Mouse (Mus musculus) kidney, postnatal 0 days (tissue): Measurements from ENCODE around the gene Pard3. TPM values are rescaled to one million over a fixed set of nuclear protein-coding genes. Genes with fewer than 3 reads are reported as not detected.

Experiments used
- ATAC-seq: fragments of 200-750 bp; cut with Nextera tagmentation; replicated peaks from 2 replicates; pipeline ENCODE4 v1.8.0; 2017; ENCODE audit warnings: low read depth, moderate number of reproducible peaks, moderate TSS enrichment, moderate library complexity; ENCODE audit not compliant: low FRiP score
- DNase-seq: peaks from one replicate; pipeline ENCODE4 v3.0.0-alpha.2; 2016; ENCODE audit warnings: low spot score
- H3K27ac ChIP-seq: fragments of 300-500 bp; sonication (generic); 2 replicates; pipeline ENCODE4 v1.5.1; 2014; ENCODE audit warnings: mild to moderate bottlenecking
- H3K27me3 ChIP-seq: fragments of 300-500 bp; sonication (generic); 2 replicates; pipeline ENCODE4 v1.6.1; 2014; ENCODE audit warnings: low read length, mixed read lengths; ENCODE audit not compliant: insufficient read depth
- H3K36me3 ChIP-seq: fragments of 300-500 bp; sonication (generic); 2 replicates; pipeline ENCODE4 v1.6.1; 2014; ENCODE audit warnings: low read length, mixed read lengths; ENCODE audit not compliant: insufficient read depth
- H3K4me1 ChIP-seq: fragments of 300-500 bp; sonication (generic); replicated peaks from 2 replicates; pipeline ENCODE4 v1.6.1; 2014; ENCODE audit warnings: antibody characterized with exemption, low read length, mixed read lengths; ENCODE audit not compliant: insufficient read depth
- H3K4me2 ChIP-seq: fragments of 300-500 bp; sonication (generic); 2 replicates; pipeline ENCODE4 v1.6.1; 2014; ENCODE audit warnings: mild to moderate bottlenecking, low read length, moderate library complexity, mixed read lengths
- H3K4me3 ChIP-seq: fragments of 300-500 bp; sonication (generic); replicated peaks from 2 replicates; pipeline ENCODE4 v1.5.1; 2014; ENCODE audit warnings: low read depth, low read length
- H3K9ac ChIP-seq: fragments of 300-500 bp; sonication (generic); 2 replicates; pipeline ENCODE4 v1.6.1; 2014; ENCODE audit warnings: low read depth, low read length
- H3K9me3 ChIP-seq: fragments of 300-500 bp; sonication (generic); replicated peaks from 2 replicates; pipeline ENCODE4 v1.6.1; 2016; ENCODE audit warnings: low read length, inconsistent platforms, mixed read lengths
- CTCF ChIP-seq: IDR thresholded peaks from 2 replicates; pipeline ENCODE4 v1.5.1; 2016; ENCODE audit warnings: antibody characterized with exemption, low read depth, mild to moderate bottlenecking, moderate library complexity
- WGBS: fragments of 180-500 bp; shearing (Covaris S2); extraction: QIAGEN DNeasy Blood & Tissue Kit; methylation state at CpG from one replicate; pipeline ENCODE4 v1.1.7; 2014; 5-methylcytosine and 5-hydroxymethylcytosine counted together
- polyA plus RNA-seq: library from polyadenylated mRNA; unstranded; fragments of >200 nt; fragmentation: Nextera tagmentation; extraction: Ambion mirVana; gene quantifications from 2 replicates; pipeline ENCODE4 v1.2.1, GENCODE M21; 2015

Gene Pard3
- polyA plus RNA-seq, 1 experiment from 2014 or later = 23.1 TPM

GRCm38 (mm10) chr8:127431236-127431635, 367.5 kb downstream of the Pard3 start:
- no peak overlapping the region for H3K4me3 ChIP-seq
- DNase-seq = no peak
- H3K4me1 ChIP-seq = no peaks in the 10 kb centered on the region
- H3K27me3 ChIP-seq = no peaks in the 10 kb centered on the region
- no peak for ATAC-seq
- H3K36me3 ChIP-seq = peaks cover 14% of the 10 kb centered on the region; the same call in 1 of the 2 replicates
- H3K9ac ChIP-seq = no peak overlapping the region
- no peaks in the 10 kb centered on the region for H3K9me3 ChIP-seq
- no peak for TF ChIP-seq CTCF
- no peak overlapping the region for H3K27ac ChIP-seq
- 71% methylated on average over 2 of the region's 2 CpGs for WGBS
- no peak overlapping the region for H3K4me2 ChIP-seq

- H3K36me3 ChIP-seq = peaks cover 12% of the 10 kb centered on the region; the same call in 1 of the 2 replicates
- no peak for DNase-seq
- no peaks in the 10 kb centered on the region for H3K27me3 ChIP-seq
- H3K9ac ChIP-seq = no peak overlapping the region
- no peak overlapping the region for H3K4me3 ChIP-seq
- no peak for TF ChIP-seq CTCF
- H3K27ac ChIP-seq = no peak overlapping the region
- WGBS = 91% methylated on average over 6 of the region's 6 CpGs
- no peak overlapping the region for H3K4me2 ChIP-seq
- H3K4me1 ChIP-seq = peaks cover 8% of the 10 kb centered on the region
- ATAC-seq = no peak
- no peaks in the 10 kb centered on the region for H3K9me3 ChIP-seq
Observed at GRCm38 (mm10) chr8:127435975-127436374, 372.3 kb downstream of the Pard3 start.

DNA sequence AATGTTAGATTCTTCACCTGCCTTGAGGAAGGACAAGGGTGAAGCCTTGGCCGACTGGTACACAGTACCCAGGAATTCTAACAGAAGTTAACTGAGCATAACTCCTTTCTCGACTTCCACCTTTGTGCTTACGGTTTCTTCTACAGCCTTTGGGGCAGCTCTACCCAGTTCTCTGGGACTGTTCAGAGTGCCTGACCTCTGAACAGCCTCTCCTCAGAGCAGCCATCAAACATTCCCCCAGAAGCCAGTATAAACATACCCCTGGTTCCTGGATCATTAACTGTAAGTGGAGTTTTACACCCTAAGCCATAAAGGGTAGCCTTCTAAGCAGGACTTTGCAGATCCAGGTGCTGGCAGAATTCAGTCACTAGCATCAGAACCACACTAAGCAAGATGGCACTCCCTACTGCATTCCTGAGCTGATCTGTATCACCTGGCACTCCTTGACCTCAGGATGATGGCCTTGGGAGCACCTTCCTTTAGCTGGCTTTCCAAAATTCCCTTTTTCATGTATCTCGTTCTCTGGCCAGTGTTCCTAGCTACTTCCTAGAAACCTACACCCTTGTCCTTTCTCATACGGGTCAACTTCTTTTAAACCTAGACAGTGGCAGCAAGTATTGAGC, 374.0 kb downstream of the Pard3 start:
- Histone ChIP-seq H3K4me1 (peaks cover 8% of the 10 kb centered on the region), H3K27ac (peak overlapping the region; percentile 47), H3K36me3 (peaks cover 12% of the 10 kb centered on the region; the same call in 1 of the 2 replicates), H3K27me3 (no peaks in the 10 kb centered on the region), H3K4me3 (no peak overlapping the region), H3K4me2 (peak overlapping the region; percentile 55), H3K9ac (no peak overlapping the region), H3K9me3 (no peaks in the 10 kb centered on the region)
- 26% methylated on average over 5 of the region's 5 CpGs for WGBS
- peak; percentile 9; the same call in 1 of the 2 replicates for ATAC-seq
- peak; percentile 61 for DNase-seq
- TF ChIP-seq CTCF = no peak

GRCm38 (mm10) chr8:127438625-127439391, 375.1 kb downstream of the Pard3 start:
- peak; percentile 67 for TF ChIP-seq CTCF
- DNase-seq = peak; percentile 34
- Histone ChIP-seq H3K4me2 (peak overlapping the region; percentile 55), H3K4me3 (no peak overlapping the region), H3K27me3 (no peaks in the 10 kb centered on the region), H3K4me1 (peaks cover 8% of the 10 kb centered on the region), H3K36me3 (peaks cover 7% of the 10 kb centered on the region; the same call in 1 of the 2 replicates), H3K9ac (no peak overlapping the region), H3K9me3 (no peaks in the 10 kb centered on the region), H3K27ac (peak overlapping the region; percentile 93; the same call in 1 of the 2 replicates)
- ATAC-seq = 0 out of 2 replicates have a peak, but pooled peaks have one; percentile 9
- WGBS = 66% methylated on average over 8 of the region's 8 CpGs

DNA sequence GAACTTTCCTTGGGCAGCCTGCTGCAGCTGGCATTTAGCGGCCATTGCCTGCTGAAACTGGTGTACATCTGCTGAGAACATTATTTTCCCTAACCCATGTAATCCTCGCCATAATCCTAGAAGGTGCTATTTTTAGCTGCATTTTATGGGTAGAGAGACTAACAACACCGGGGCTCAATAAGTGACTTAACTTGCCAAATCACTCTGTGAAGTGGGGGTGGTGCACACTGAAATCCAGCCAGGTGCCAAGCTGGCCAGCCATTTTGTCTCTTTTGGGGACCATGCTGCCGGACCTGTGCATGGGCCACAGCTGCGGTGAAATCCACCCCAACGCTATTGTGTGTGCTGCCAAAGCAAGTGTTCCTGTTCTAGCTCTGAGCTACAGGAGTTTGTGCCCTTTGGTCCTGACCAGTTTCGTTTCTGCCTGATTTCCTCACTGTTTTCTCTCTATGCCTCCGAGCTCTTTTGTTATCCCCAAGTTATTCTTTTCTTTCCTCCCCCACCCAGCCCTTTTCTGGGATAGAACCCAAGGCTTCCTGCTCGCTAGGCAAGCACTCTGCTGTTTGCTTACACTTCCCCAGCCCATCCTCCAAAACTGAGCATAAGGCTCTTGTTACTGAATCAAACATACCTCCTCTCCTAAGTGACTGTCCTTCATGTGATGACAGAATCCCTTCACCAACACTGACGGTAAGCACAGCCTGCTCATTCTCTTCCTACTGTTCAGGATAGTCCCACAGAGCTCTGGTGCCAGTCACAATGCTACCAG, 375.9 kb downstream of the Pard3 start:
- Histone ChIP-seq H3K4me2 (peak overlapping the region; percentile 55), H3K4me1 (peaks cover 8% of the 10 kb centered on the region), H3K4me3 (peak overlapping the region; percentile 38), H3K9me3 (no peaks in the 10 kb centered on the region), H3K9ac (peak overlapping the region; percentile 55), H3K27ac (peak overlapping the region; percentile 93), H3K36me3 (no peaks in the 10 kb centered on the region), H3K27me3 (no peaks in the 10 kb centered on the region)
- ATAC-seq = no peak
- DNase-seq = no peak
- 47% methylated on average over 10 of the region's 10 CpGs for WGBS
- TF ChIP-seq CTCF = no peak
